Mouse (Mus musculus): ENCODE measurements around the gene Pcgf2.

Gene Pcgf2

DNA sequence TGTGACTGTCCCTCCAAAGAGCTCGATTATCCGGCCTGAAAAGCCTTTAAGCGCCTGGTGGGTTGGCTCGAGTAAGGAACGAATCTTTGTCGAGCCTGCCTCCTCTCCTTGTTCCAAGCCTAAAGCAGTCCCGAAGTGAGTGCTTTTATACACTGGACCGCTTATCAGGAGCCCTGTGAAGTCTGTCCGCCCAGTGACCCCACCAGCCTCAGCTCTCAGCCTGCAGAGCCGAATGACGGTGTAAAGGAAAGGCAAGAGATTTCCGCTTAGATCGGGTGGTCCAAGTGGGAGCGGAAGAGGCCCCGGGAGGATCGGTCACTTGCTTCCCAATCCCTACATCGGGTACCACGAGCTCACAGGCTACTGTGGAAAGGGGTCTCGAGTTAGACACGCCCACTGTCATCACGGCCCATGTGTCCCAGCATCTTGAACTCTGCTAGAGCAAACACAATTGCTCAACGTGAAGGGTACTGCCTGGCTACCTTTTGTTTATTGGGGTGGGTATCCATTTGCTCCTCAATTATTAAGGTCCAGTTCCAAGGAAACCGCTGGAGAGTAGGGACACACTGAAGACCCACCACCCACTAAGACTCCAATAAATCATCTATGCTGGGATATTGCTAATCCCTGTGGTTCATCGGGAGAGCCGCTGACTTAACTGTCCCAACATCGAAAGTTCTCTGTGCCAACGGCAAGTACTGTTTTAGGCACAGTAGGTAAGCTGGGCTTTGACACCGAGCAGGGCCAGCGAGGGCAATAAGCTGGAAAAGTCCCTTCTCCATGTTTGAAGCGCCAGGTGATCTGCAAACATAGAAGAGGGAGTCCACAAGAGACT lies 666 bp upstream of the Pcgf2 start:
- H3K36me3 ChIP-seq (ENCODE audit: insufficient read depth, low read length), result peaks cover 32% of the 10 kb centered on the region
- peak overlapping the region; percentile 97 for H3K4me3 ChIP-seq (replicated peaks; ENCODE audit: low read length)
- H3K4me1 ChIP-seq (replicated peaks; ENCODE audit: low read depth, low read length), result peaks cover 67% of the 10 kb centered on the region
- H3K27me3 ChIP-seq (ENCODE audit: insufficient read depth, low read length), result peaks cover 14% of the 10 kb centered on the region
- no peaks in the 10 kb centered on the region for H3K9me3 ChIP-seq (ENCODE audit: low read length)
- no peak for TF ChIP-seq CTCF (conservative IDR thresholded peaks at IDR 0.05; ENCODE audit: low read length)
- TF ChIP-seq POU5F1 (IDR thresholded peaks at IDR 0.05; ENCODE audit: borderline replicate concordance, low read length), result no peak
- no peak for TF ChIP-seq NANOG (IDR thresholded peaks at IDR 0.05; ENCODE audit: borderline replicate concordance, low read length)

DNA sequence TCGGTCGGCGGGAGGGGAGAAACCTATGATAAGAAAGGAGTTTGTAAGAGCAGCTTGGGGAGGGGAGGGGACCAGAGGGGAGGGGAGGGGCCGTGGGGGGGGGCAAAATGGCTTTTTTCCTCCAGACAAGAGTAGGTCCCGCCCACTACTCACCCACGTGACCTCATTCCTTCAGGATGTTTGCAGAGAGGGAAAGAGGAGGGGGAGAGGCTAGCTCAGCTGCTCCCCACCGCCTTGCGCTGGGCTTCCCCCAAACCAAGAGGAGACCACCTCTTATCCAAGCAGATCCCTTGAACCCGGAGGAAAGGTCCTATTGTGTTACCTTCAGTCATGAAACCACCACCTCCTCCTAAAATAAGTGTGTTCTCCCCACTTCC lies 683 bp downstream of the Pcgf2 start:
- Histone ChIP-seq H3K36me3 (ENCODE audit: insufficient read depth, low read length) (peaks cover 31% of the 10 kb centered on the region), H3K4me1 (replicated peaks; ENCODE audit: low read depth, low read length) (peaks cover 70% of the 10 kb centered on the region), H3K27me3 (ENCODE audit: insufficient read depth, low read length) (peaks cover 14% of the 10 kb centered on the region), H3K9me3 (ENCODE audit: low read length) (no peaks in the 10 kb centered on the region), H3K4me3 (replicated peaks; ENCODE audit: low read length) (peak overlapping the region; percentile 97)
- TF ChIP-seq CTCF (conservative IDR thresholded peaks at IDR 0.05; ENCODE audit: low read length), result no peak
- no peak for TF ChIP-seq NANOG (IDR thresholded peaks at IDR 0.05; ENCODE audit: borderline replicate concordance, low read length)
- no peak for TF ChIP-seq POU5F1 (IDR thresholded peaks at IDR 0.05; ENCODE audit: borderline replicate concordance, low read length)

DNA sequence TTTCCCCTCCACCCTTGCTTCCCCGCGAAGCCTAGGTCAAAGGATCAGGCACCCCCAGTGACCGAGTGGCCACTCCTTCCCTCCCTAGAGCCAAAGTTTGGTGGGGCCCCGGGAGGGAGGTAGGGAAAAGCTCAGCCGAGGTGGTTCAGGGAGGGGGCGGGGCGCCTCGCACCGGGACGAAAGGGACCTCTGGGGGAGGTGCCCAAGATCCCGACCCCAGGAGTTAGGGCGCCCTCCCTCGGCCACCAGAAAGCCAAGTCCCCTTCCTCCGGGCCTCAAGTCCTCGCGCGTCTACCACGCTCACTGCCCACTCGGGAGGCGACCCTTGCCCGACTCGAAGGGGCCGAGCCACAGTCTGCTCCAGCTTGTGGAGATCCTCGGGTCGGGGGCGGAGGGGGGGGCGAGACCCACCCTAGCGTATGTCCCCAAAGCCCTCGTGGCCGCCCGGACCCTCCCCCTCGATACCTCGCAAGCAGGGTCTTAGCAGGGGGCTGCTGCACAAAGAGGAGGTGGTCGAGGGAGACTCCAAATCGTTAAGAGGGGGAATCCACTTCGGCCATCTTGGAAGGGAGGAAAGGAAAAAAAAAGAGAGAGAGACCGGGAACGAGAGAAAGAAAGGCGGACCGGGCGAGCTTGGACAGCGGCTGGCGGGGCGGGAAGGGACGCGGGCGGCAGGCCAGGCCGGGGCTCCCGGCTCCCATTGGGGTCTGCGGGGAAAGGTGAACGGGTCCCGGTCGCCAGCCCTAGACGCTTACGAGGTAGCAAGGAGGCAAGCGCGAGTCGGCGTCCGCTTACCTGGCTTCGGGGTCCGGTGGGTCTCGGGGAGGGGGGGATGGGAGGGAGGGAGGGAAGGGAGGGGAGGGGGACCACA lies 1.3 kb downstream of the Pcgf2 start:
- Histone ChIP-seq H3K27me3 (ENCODE audit: insufficient read depth, low read length) (peaks cover 14% of the 10 kb centered on the region), H3K9me3 (ENCODE audit: low read length) (no peaks in the 10 kb centered on the region)
- TF ChIP-seq CTCF (conservative IDR thresholded peaks at IDR 0.05; ENCODE audit: low read length), result peak; percentile 22
- no peak for TF ChIP-seq NANOG (IDR thresholded peaks at IDR 0.05; ENCODE audit: borderline replicate concordance, low read length)
- TF ChIP-seq POU5F1 (IDR thresholded peaks at IDR 0.05; ENCODE audit: borderline replicate concordance, low read length), result no peak

DNA sequence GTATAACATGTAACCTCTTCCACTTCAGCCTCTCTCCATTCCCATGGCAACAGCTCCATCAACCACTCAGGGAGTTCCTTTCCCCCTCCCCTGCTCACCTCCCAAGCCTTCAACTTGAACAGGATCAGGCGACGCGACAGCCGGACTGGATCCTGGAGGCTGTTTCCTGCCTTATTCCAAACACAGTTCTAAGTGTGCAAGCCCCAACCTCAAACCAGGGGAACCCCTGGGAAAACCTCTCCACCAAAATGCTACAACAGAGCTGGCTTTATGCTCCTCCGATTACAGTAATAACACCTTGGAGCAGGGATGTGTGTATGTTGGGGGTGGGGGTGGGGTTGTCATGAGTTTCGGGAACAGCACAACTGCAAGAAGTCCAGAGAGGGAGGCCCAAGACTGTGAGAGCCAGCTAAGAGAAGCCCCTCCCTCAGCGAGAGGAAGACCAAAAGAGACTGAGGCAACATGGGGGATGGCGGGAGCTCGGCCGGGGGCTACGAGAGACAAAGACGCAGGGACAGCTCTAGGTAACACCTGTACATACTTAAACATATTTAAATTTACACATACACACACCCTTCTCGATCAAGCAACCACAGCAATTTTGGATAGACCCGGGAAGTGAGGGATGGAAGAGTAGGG lies 2.3 kb downstream of the Pcgf2 start:
- peaks cover 14% of the 10 kb centered on the region for H3K27me3 ChIP-seq (ENCODE audit: insufficient read depth, low read length)
- peaks cover 41% of the 10 kb centered on the region for H3K36me3 ChIP-seq (ENCODE audit: insufficient read depth, low read length)
- H3K4me3 ChIP-seq (replicated peaks; ENCODE audit: low read length), result peak overlapping the region; percentile 94
- H3K9me3 ChIP-seq (ENCODE audit: low read length), result no peaks in the 10 kb centered on the region
- peaks cover 78% of the 10 kb centered on the region for H3K4me1 ChIP-seq (replicated peaks; ENCODE audit: low read depth, low read length)
- no peak for TF ChIP-seq POU5F1 (IDR thresholded peaks at IDR 0.05; ENCODE audit: borderline replicate concordance, low read length)
- no peak for TF ChIP-seq CTCF (conservative IDR thresholded peaks at IDR 0.05; ENCODE audit: low read length)
- TF ChIP-seq NANOG (IDR thresholded peaks at IDR 0.05; ENCODE audit: borderline replicate concordance, low read length), result no peak

More for the DNA sequence above, 1.3 kb downstream of the Pcgf2 start:
- peak overlapping the region; percentile 94 for H3K4me3 ChIP-seq (replicated peaks; ENCODE audit: low read length)
- H3K4me1 ChIP-seq (replicated peaks; ENCODE audit: low read depth, low read length), result peaks cover 70% of the 10 kb centered on the region
- H3K36me3 ChIP-seq (ENCODE audit: insufficient read depth, low read length), result peaks cover 31% of the 10 kb centered on the region

DNA sequence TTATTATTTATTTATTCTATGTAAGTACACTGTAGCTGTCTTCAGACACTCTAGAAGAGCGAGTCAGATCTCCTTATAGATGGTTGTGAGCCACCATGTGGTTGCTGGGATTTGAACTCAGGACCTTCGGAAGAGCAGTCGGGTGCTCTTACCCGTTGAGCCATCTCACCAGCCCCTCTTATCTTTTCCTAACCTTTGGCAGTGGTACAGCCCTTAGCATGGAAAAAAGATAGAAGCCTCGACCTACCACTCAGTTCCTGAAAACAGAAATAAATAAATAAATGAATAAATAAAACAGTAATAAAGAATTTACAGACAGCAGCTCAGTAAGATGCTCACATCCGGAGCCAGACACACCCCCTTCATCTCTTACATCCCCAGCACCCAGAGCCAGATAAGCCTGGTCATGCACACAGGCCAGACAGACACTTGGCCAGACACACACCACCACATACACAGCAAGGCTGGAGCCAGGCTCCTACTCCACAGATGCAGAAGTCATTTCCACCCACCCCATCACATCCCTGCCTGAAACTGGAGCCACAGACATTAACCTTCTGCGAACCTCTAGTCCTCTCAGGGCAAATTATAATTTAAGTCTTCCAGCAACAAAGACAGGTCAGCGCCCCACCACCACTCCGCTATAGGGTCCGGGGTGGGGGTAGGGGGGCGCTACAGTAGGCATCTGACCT lies 3.0 kb downstream of the Pcgf2 start:
- TF ChIP-seq CTCF (conservative IDR thresholded peaks at IDR 0.05; ENCODE audit: low read length) (no peak), POU5F1 (IDR thresholded peaks at IDR 0.05; ENCODE audit: borderline replicate concordance, low read length) (no peak), NANOG (IDR thresholded peaks at IDR 0.05; ENCODE audit: borderline replicate concordance, low read length) (no peak)
- Histone ChIP-seq H3K9me3 (ENCODE audit: low read length) (no peaks in the 10 kb centered on the region), H3K27me3 (ENCODE audit: insufficient read depth, low read length) (peaks cover 14% of the 10 kb centered on the region), H3K4me3 (replicated peaks; ENCODE audit: low read length) (peak overlapping the region; percentile 94), H3K36me3 (ENCODE audit: insufficient read depth, low read length) (peaks cover 48% of the 10 kb centered on the region), H3K4me1 (replicated peaks; ENCODE audit: low read depth, low read length) (peaks cover 80% of the 10 kb centered on the region)

DNA sequence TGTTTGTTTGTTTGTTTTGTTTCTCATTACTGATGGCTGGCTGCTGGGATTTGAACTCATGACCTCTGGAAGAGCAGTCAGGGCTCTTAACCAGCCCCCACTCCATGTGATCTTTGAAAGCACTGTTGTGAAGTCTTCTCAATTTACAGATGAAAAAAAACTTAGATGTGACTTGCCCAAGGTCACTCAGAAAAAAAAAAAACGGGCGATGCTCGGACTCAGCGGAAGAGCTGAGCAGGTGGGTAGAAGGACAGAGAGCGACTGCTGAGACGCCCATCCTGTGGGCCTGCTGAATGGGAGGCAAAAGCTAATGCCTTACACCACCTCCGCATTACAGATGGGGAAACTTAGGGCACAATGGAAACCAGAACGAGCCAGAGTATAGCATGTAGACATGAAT lies 3.6 kb downstream of the Pcgf2 start:
- TF ChIP-seq POU5F1 (IDR thresholded peaks at IDR 0.05; ENCODE audit: borderline replicate concordance, low read length) (no peak), CTCF (conservative IDR thresholded peaks at IDR 0.05; ENCODE audit: low read length) (no peak), NANOG (IDR thresholded peaks at IDR 0.05; ENCODE audit: borderline replicate concordance, low read length) (no peak; the same call in 1 of the 2 replicates)
- Histone ChIP-seq H3K36me3 (ENCODE audit: insufficient read depth, low read length) (peaks cover 52% of the 10 kb centered on the region), H3K9me3 (ENCODE audit: low read length) (no peaks in the 10 kb centered on the region), H3K27me3 (ENCODE audit: insufficient read depth, low read length) (peaks cover 12% of the 10 kb centered on the region), H3K4me3 (replicated peaks; ENCODE audit: low read length) (peak overlapping the region; percentile 94), H3K4me1 (replicated peaks; ENCODE audit: low read depth, low read length) (peaks cover 82% of the 10 kb centered on the region)

DNA sequence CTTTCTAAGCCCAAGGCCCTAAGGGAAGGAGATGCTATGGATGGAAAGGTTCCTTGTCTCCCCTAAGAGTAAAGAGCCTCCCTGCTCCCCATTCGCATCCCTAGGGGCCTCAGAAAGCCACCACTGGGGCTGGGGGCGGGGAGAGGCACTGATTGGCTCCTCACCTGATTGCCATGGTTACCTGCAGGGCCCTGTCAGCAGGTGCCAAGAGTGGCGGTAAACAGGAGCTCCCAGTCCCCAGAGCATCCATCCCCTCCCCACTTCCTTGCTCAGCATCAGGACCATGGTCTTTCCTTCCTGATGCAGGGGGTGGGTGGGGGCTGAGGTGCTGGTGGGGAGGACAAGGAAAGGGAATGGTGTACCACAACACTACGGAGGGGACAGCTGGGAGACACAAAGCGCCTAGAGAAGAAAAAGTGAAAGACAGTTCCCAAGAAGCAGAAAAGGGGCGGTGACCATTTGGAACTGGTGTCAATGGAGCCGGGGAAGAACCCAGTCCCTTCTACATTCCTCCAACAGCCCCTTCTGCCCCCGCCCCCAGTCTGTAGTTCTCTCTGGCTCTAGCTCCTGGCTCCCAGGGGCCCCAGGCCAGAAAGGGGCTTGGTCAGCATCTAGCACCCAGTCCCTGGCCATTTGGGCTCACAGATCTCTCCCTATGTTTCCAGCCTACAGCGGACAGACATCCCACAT lies 4.4 kb downstream of the Pcgf2 start:
- Histone ChIP-seq H3K27me3 (ENCODE audit: insufficient read depth, low read length) (peaks cover 4% of the 10 kb centered on the region), H3K4me1 (replicated peaks; ENCODE audit: low read depth, low read length) (peaks cover 82% of the 10 kb centered on the region), H3K36me3 (ENCODE audit: insufficient read depth, low read length) (peaks cover 58% of the 10 kb centered on the region), H3K4me3 (replicated peaks; ENCODE audit: low read length) (peak overlapping the region; percentile 94), H3K9me3 (ENCODE audit: low read length) (no peaks in the 10 kb centered on the region)
- TF ChIP-seq CTCF (conservative IDR thresholded peaks at IDR 0.05; ENCODE audit: low read length), result no peak
- TF ChIP-seq POU5F1 (IDR thresholded peaks at IDR 0.05; ENCODE audit: borderline replicate concordance, low read length), result no peak
- TF ChIP-seq NANOG (IDR thresholded peaks at IDR 0.05; ENCODE audit: borderline replicate concordance, low read length), result no peak
